Mouse (Mus musculus) heart, postnatal 0 days (tissue): Measurements from ENCODE around the gene Zmym6. TPM values are rescaled to one million over a fixed set of nuclear protein-coding genes. Genes with fewer than 3 reads are reported as not detected.

Experiments
- ATAC-seq: fragments of 200-750 bp; cut with Nextera tagmentation; 2 replicates; pipeline ENCODE4 v1.8.0; 2017; ENCODE audit warnings: low read depth, moderate number of reproducible peaks, moderate library complexity; ENCODE audit not compliant: insufficient read depth
- DNase-seq: peaks from one replicate; pipeline ENCODE4 v3.0.0-alpha.2; 2016; ENCODE audit warnings: low spot score
- H3K27ac ChIP-seq: fragments of 300-500 bp; sonication (generic); 2 replicates; pipeline ENCODE4 v1.5.1; 2014; ENCODE audit warnings: low read depth, mild to moderate bottlenecking
- H3K27me3 ChIP-seq: fragments of 300-500 bp; sonication (generic); 2 replicates; pipeline ENCODE4 v1.6.1; 2014; ENCODE audit warnings: low read length, mixed read lengths; ENCODE audit not compliant: control insufficient read depth, insufficient read depth
- H3K36me3 ChIP-seq: fragments of 300-500 bp; sonication (generic); replicated peaks from 2 replicates; pipeline ENCODE4 v1.6.1; 2014; ENCODE audit warnings: low read length, mixed read lengths; ENCODE audit not compliant: control insufficient read depth, insufficient read depth
- H3K4me1 ChIP-seq: fragments of 300-500 bp; sonication (generic); 2 replicates; pipeline ENCODE4 v1.6.1; 2014; ENCODE audit warnings: antibody characterized with exemption; ENCODE audit not compliant: control insufficient read depth, insufficient read depth
- H3K4me2 ChIP-seq: fragments of 300-500 bp; sonication (generic); 2 replicates; pipeline ENCODE4 v1.6.1; 2014; ENCODE audit warnings: low read depth, mild to moderate bottlenecking, low read length, moderate library complexity
- H3K4me3 ChIP-seq: fragments of 300-500 bp; sonication (generic); 2 replicates; pipeline ENCODE4 v1.5.1; 2014; ENCODE audit warnings: low read depth, low read length
- H3K9ac ChIP-seq: fragments of 300-500 bp; sonication (generic); replicated peaks from 2 replicates; pipeline ENCODE4 v1.6.1; 2014; ENCODE audit warnings: low read depth, low read length, mixed read lengths
- H3K9me3 ChIP-seq: fragments of 300-500 bp; sonication (generic); replicated peaks from 2 replicates; pipeline ENCODE4 v1.6.1; 2016; ENCODE audit warnings: low read length; ENCODE audit not compliant: control insufficient read depth
- CTCF ChIP-seq: IDR thresholded peaks from 2 replicates; pipeline ENCODE4 v1.5.1; 2016; ENCODE audit warnings: antibody characterized with exemption, control low read depth, low read depth
- EP300 ChIP-seq: IDR thresholded peaks from 2 replicates; pipeline ENCODE4 v1.6.1; 2016; ENCODE audit warnings: antibody characterized with exemption, low read depth
- WGBS: fragments of 180-500 bp; shearing (Covaris S2); extraction: QIAGEN DNeasy Blood & Tissue Kit; methylation state at CpG from one replicate; pipeline ENCODE4 v1.1.7; 2014; 5-methylcytosine and 5-hydroxymethylcytosine counted together
- polyA plus RNA-seq: library from polyadenylated mRNA; unstranded; fragments of >200 nt; fragmentation: Nextera tagmentation; extraction: Ambion mirVana; gene quantifications from 2 replicates; pipeline ENCODE4 v1.2.1, GENCODE M21; 2015
- total RNA-seq: library from RNA; depleted of rRNA; stranded (reverse); fragments of >200 nt; gene quantifications from 2 replicates; pipeline ENCODE4 v1.2.3, GENCODE M21; 2014; ENCODE audit warnings: low replicate concordance

Gene Zmym6
- total and polyA plus RNA-seq, 2 experiments from 2014 or later, result 7.8 to 9.9 TPM

DNA sequence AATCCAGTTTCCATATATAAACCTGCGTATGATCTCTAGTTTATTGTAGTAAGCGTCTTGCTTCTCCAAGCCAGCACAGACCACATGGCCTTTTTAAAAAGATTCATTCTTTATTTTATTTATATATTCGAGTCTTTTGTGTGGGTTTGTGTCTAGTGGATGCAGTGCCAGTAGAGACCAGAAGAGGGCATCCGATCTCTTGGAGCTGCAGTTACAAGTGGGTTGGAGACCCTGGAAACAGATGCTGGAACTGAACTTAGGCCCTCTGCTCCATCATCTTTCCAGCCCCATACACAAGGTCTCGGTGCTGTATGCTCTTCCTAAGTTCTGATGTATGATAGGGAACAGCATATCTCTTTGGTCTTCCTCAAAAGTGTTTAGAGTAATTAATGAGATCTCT, 78.6 kb downstream of the Zmym6 start:
- 57% methylated on average over 5 of the region's 5 CpGs for WGBS
- Histone ChIP-seq H3K27ac (no peak overlapping the region), H3K9ac (no peak overlapping the region), H3K4me3 (no peak overlapping the region), H3K9me3 (0 out of 2 replicates have a peak, but pooled peaks cover 3% of the 10 kb centered on the region), H3K4me2 (no peak overlapping the region), H3K27me3 (no peaks in the 10 kb centered on the region), H3K4me1 (no peaks in the 10 kb centered on the region), H3K36me3 (no peaks in the 10 kb centered on the region)
- no peak for DNase-seq
- ATAC-seq, result no peak
- TF ChIP-seq EP300 (no peak), CTCF (peak; percentile 10; the same call in 1 of the 2 replicates)

DNA sequence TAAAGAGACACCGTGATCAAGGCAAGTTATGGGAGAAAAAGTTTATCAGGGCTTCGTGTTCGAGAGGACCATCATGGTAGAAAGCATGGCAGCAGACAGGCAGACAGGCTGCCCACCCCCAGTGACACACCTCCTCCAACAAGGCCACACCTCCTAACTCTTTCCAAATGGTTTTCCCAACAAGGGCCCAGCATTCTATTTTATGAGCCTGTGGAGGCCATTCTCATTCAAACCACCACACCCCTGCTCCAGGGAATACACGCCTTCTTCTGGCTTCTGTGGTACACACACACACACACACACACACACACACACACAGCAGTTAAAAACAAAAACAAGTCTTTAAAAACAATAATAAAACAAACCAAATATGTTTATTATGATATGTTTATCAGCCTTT, 80.6 kb downstream of the Zmym6 start:
- no peak overlapping the region for H3K9ac ChIP-seq
- DNase-seq (no peak), ATAC-seq (no peak)
- H3K4me3 ChIP-seq, result no peak overlapping the region
- no peaks in the 10 kb centered on the region for H3K36me3 ChIP-seq
- TF ChIP-seq EP300 (no peak), CTCF (no peak)
- no peak overlapping the region for H3K4me2 ChIP-seq
- H3K27me3 ChIP-seq, result no peaks in the 10 kb centered on the region
- no peak overlapping the region for H3K27ac ChIP-seq
- WGBS, result 81% methylated on average over 4 of the region's 4 CpGs
- H3K9me3 ChIP-seq, result 0 out of 2 replicates have a peak, but pooled peaks cover 3% of the 10 kb centered on the region
- H3K4me1 ChIP-seq, result no peaks in the 10 kb centered on the region

DNA sequence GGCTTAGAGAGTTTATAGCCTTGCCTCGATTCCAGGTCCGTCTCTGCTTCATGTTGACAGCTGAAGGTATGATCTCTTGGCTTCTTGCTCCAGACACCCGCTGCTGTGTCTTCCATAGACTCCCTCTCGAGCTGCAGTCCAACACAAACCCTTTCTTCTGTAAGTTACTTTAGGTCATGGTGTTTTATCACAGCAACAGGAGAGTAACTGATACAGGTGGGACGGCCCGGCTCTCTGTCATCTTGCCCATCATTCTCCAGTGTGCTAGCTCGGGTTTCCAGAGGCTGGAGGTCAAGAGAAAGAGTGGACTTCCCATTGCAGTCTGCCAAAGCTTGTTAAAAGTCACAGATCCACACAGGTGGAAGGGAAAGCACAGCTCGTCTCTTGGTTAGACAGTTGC, 86.7 kb downstream of the Zmym6 start:
- no peaks in the 10 kb centered on the region for H3K36me3 ChIP-seq
- 63% methylated on average over 8 of the region's 8 CpGs for WGBS
- H3K27ac ChIP-seq, result no peak overlapping the region
- H3K9ac ChIP-seq, result no peak overlapping the region
- no peak overlapping the region for H3K4me3 ChIP-seq
- H3K9me3 ChIP-seq, result no peaks in the 10 kb centered on the region
- peaks cover 24% of the 10 kb centered on the region for H3K27me3 ChIP-seq
- no peak for DNase-seq
- TF ChIP-seq CTCF (no peak), EP300 (no peak)
- H3K4me2 ChIP-seq, result no peak overlapping the region
- no peaks in the 10 kb centered on the region for H3K4me1 ChIP-seq
- no peak for ATAC-seq

DNA sequence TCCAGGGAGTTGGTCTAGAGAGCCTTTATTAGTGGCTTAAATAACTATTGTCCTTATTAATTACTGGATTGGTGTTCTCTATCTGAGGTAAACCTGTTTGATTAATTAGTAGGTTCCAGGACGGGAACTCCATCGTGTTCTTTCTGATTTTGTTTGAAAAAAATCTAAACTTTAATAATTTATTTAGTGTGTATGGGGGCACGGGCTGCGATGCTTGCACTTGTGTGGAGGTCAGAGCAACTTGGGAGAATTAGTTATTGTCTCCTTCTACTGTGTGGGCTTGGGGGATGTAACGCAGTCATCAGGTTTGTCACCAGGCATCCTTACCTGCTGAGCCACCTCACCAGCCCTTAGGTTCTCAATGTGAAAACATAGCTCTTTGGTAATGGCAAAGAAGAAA, 89.9 kb downstream of the Zmym6 start:
- Histone ChIP-seq H3K4me1 (no peaks in the 10 kb centered on the region), H3K27ac (no peak overlapping the region), H3K27me3 (peaks cover 53% of the 10 kb centered on the region), H3K9ac (no peak overlapping the region), H3K4me3 (no peak overlapping the region), H3K36me3 (no peaks in the 10 kb centered on the region), H3K4me2 (no peak overlapping the region), H3K9me3 (no peaks in the 10 kb centered on the region)
- TF ChIP-seq EP300, result no peak
- ATAC-seq (no peak), DNase-seq (no peak)
- WGBS, result 79% methylated on average over 5 of the region's 5 CpGs

DNA sequence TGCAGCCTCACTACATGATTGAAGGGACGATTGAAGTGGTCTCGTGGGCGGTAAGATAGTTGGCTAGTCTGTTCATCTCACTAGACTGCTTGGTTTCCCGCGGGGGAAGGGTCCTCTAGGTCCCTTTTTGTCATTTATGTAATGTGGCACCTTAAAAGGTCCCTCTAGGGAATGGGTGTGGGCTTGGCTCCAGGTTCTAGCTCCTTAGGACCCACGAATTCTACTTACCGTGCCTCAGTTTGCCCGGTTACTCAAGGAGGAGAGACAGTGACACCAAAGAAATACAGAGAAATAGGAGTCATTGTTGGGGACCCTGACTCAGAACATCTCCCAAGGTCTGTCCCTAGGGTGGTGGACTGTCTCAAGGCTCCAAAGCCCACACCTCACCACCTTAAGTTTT, 90.5 kb downstream of the Zmym6 start:
- H3K36me3 ChIP-seq, result no peaks in the 10 kb centered on the region
- no peaks in the 10 kb centered on the region for H3K9me3 ChIP-seq
- no peak overlapping the region for H3K9ac ChIP-seq
- TF ChIP-seq EP300 (no peak), CTCF (no peak)
- H3K4me2 ChIP-seq, result peak overlapping the region; percentile 99
- 14% methylated on average over 8 of the region's 8 CpGs for WGBS
- peaks cover 59% of the 10 kb centered on the region for H3K27me3 ChIP-seq
- DNase-seq, result no peak
- no peak overlapping the region for H3K27ac ChIP-seq
- ATAC-seq, result no peak
- no peaks in the 10 kb centered on the region for H3K4me1 ChIP-seq
- peak overlapping the region; percentile 69 for H3K4me3 ChIP-seq

DNA sequence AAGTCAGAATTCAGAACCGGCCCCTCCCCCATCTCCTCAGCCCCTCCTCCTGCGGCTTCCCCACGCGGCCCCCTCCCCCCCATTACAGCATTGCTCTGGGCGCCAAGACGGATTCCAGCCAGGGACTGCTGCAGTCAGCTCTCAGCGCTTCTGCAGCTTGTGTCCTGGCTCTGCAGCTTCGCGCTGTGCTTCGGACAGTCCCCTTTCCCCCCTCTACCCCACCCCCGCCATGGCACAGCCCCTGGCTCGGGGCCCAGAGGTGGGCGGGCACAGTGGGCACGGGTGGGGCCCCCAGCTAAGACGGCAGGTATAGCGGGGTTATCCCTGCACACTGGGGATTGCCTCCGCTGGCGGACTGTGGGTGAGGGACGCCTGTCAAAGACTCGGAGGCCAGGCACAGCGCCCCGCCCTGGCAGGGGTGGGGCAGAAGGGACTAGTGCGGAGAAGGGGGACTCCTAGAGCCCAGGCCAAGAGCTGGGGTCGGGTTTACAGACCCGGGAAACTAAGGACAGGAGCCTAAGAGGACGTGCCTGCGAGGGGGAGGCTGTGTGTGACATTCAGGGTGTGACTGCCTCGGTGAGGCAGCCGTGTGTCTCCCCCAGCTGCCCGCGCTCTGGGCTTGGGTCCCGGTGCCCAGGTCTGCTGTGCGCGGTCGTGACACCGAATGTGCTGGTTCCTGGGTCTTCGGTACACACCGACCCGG, 91.2 kb downstream of the Zmym6 start:
- ATAC-seq (peak; percentile 22), DNase-seq (no peak)
- Histone ChIP-seq H3K27ac (no peak overlapping the region), H3K27me3 (peaks cover 65% of the 10 kb centered on the region), H3K9me3 (no peaks in the 10 kb centered on the region), H3K36me3 (no peaks in the 10 kb centered on the region), H3K4me3 (peak overlapping the region; percentile 69), H3K4me2 (peak overlapping the region; percentile 99), H3K4me1 (no peaks in the 10 kb centered on the region), H3K9ac (0 out of 2 replicates have a peak overlapping the region, but pooled peaks have one; percentile 40)
- no peak for TF ChIP-seq EP300
- no peak; the same call in 1 of the 2 replicates for TF ChIP-seq CTCF
- WGBS, result under 1% methylated on average over 38 of the region's 39 CpGs
